Mouse (Mus musculus) megakaryocyte-erythroid progenitor cell, adult 5-6 weeks (primary cell): ENCODE measurements around the gene Cblc. TPM values are rescaled to one million over a fixed set of nuclear protein-coding genes. Genes with fewer than 3 reads are reported as not detected.
A peak's percentile ranks its signal among the peaks of the same experiment; 100 is the strongest.

ENCODE experiments used
- ATAC-seq: replicated peaks from 2 replicates; pipeline ENCODE4 v1.8.0; 2016; ENCODE audit warnings: mild to moderate bottlenecking, inconsistent platforms; ENCODE audit not compliant: severe bottlenecking, poor library complexity, low FRiP score, low TSS enrichment
- total RNA-seq, 2 experiments: library from RNA; stranded (forward) in 1 of 2; stranded (reverse) in 1 of 2; fragments of 200-1000, 215-1000 nt in 1 of 2; fragments of >200 nt in 1 of 2; fragmentation: Nextera tagmentation in 1 of 2; gene quantifications; 2 replicates each; pipeline ENCODE4 v1.2.3; 2014 to 2017

The Cblc gene
- total RNA-seq, 2 experiments from 2014 or later: not detected

DNA sequence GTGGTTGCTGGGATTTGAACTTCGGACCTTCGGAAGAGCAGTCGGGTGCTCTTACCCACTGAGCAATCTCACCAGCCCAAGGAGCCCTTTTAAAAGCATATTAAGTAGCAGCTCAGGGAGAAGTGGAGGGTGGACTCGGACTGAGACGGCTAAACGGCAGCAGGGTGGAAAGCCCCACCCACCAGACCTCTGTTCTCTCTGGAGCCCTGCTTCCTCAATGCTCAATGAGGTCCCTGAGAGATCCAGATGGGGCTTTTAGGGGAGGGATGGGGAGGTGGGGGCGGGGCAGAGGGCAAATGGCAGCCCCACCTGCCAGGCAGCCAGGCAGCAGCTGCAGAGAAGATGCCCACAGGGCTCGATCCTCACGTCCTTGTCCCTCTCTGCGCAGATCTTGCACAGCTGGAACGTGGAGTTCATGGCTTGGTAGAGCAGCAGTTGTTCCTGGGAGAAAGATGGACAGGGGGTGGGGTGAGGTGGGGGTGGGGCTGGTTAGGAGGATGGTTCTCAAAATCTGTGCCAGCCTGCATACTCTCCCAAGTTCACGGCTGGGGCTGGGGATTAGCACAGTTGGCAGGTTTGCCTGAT is 10.6 kb downstream of the Cblc start:
- no peak for ATAC-seq

DNA sequence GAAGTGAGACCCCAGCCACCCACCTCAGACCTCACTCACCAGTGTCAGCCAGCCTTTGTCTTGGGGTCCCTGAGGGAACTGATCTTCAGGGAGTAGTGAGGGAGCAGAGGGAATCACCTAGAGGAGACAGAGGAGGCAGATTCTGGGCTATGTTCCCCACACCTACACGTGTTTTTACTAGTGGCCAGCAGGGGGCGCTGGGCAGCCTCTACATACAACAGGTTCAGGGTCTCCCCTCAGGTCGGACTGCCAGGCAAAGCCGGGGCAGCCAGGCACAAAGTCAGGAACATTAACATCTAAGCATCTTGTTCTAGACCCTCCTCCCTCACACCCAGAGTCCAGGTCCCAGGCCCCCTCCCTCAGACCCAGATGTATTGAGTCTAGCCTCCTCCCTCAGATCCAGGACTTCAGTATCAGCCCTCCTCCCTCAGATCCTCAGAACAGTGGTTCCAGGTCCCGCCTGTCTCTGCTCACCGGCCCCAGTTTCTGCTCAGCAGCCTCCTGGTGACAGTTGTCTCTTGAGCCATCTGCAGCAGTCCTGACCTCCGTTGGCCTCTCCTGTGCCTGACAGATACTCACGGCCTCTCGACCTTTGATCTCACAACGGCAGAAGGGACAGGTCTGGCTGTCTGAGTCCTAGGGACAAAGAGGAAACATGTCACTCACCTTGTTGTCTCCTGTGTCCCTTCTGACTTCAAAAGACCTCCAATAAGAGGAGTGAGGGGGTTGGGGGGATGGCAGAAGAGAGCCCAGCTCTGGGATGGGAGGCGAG is 11.7 kb downstream of the Cblc start:
- ATAC-seq: 0 out of 2 replicates have a peak, but pooled peaks have one; percentile 41

DNA sequence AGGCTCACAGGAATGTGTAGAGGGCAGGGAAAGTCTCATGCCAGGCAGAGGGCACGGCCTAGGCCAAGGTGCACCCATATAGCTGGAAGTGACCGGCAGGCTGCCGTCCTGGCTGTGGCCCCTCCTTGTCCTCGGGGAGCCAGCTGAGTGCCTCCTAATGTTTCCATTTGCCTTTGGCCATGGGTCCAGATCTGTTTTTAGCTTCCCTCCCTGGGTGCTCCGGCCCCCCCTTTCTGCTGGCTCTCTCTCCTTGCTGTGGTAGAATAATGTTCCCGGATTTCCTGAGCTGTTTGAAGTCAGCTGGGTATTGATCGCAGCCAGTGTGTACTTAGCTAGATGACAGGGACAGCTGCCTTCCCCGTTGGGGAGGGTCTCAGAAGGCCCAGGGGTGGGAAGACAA is 13.0 kb downstream of the Cblc start:
- ATAC-seq: no peak

DNA sequence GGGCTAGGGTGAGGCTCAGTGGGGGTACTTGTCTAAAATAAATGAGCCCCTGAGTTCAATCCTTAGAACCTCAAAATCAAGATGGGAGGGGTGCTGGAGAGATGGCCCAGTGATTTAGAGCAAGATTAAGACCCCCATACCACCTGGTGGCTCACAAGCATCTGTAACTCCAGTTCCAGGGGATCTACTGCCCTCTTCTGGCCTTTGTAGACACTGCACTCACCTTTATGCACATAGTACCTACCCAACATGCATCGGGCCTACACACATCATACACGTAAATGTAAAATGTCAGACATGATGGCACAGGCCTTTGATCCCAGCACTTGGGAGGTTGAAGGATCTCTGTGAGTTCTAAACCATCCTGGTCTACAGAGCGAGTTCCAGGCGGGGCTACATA is 14.0 kb downstream of the Cblc start:
- 0 out of 2 replicates have a peak, but pooled peaks have one; percentile 48 for ATAC-seq

DNA sequence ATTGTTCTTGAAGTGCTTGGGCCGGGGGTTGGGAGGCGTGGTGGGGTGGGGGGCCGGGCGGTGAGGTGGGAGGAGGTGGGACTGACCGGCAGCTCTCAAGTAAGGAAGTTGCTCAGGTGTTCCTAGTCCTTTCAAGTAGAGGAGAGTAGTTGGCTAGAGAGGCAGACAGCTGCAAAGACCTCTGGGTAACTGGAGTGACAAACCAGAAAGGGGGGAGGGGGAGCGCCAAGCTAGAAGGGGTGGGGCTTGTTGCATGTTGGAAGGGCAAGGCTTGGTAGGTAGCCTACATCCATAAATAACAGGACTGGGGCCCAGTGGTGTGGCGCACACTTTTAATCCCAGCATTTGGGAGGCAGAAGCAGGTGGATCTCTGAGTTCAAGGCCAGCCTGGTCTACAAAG is 14.9 kb downstream of the Cblc start:
- no peak for ATAC-seq

DNA sequence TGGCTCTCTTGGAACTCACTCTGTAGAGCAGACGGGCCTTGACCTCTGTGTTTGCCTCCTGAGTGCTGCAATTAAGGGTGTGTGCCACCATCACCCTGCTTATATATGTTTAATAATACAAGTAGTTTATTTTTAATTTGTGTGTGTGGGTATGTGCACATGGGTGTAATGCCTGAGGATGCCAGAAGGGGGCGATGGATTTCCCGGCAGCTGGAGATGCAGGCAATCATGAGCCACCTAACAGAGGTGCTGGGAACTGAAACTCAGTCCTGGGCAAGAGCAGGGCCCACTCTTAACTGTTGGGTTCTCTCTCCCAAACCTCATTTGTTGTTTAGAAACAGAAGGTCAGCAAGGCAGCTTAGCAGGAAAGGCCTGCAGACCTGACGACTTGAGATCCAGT is 16.7 kb downstream of the Cblc start:
- no peak for ATAC-seq

DNA sequence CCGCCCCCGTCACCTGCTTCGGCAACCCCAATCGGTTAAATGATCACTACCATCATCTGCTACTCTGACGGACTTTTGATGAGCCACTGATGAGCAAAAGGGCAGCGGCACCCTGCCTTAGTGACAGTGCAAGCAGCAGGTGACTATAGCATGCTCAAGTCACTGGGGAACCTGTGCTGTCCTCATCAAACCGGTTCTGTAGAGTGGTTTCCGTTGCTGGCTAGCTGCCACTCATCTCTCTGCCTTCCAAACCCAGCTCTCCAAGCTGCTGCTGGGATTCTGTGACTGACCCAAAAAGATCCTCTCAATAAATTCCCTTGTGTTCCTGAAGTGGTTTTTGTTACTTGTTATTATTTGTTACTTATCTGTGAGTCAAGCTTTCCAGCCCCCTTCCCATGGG is 18.0 kb downstream of the Cblc start:
- ATAC-seq: no peak

DNA sequence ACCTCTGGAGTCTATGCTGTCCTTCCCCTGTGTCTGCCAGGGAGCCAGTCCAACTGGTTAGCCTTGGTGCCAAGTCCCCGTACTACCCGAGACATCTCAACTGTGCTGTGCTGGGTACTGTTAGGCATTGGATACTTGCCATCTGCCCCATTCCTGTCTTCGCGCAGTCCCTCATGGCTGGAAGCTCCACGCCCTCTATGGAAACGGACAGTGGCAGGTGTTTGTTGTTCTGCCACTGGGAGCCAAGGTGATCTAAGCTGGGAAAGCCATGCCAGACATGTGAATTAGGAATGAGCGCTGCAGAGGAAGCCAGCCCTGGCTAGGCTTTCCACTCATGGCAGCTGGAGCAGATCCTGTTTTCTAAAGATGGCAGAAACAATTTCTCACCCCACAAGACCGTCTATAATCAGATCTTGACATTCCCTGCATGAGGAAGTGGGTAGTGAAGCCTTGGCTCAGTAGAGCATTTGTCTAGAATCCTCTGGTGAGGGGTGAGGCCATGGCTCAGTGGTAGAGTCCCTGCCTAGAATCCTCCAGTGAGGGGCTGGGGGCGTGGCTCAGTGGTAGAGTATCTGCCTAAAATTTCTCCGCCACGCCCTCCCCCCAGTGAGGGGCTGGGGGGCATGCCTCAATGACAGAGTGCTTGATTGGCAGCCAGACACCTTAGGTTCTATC is 19.4 kb downstream of the Cblc start:
- no peak for ATAC-seq

DNA sequence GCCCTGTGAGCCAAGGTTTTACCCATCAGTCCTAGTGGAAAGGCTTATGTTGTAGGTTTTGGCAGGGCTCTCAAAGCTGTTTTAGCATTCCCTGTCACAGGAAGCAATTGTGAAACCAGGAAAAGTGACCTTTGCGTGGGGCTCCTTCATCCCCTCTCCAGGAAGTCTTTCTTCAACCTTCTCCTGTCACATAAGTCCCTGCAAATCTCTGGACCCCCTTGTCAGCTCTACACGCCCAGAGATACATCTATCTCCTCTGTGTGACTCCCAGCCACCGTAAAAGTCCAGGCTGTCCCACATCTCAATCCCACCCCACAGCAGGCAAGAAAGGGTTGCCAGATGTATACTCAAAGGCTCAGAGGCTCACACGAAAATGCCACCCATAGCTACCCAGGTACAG is 24.9 kb downstream of the Cblc start:
- no peak for ATAC-seq

DNA sequence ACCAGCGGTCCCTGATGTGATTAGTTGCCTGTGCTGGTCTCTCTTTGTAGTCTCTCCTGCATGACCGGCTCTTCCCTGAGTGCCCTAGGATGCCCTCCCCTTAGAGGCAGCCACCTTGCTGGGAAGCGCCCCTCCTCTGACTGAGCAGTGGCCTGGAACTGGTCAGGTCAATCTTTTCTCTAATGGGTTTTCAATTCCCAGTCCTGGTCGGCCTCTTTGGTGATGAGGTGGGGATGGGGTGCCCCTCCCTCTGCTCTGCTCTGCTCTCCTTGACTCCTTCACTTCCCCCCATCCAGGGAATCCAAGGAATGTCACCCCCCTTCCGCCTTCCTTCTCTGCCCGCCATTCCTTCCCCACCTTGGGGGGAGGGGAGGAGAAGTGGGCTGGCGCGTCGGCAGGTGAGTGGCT is 25.6 kb downstream of the Cblc start, which contains the start of gene Bcam:
Gene Bcam, minus strand, starts transcription at position 33 of the 408 bp plus-strand sequence.
- no peak for ATAC-seq

DNA sequence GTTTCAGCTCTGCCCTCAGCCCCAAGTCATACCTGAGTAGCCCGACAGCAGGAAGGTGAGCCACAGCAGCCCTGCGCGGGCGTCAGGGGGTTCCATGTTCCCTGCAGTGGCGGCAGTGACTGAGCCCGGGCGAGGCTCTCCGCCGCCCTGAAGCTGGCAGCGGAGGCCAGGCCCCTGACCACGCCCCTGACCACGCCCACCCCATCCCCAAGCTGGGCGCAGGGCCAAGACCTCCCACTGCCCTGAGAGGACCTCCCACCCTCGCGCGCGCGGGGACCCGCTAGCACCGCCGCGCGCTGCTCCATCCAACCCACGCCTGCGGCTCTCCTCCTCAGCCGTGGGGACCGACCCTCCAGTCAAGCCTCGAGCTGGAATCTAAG is 26.2 kb downstream of the Cblc start:
- ATAC-seq: peak; percentile 55

DNA sequence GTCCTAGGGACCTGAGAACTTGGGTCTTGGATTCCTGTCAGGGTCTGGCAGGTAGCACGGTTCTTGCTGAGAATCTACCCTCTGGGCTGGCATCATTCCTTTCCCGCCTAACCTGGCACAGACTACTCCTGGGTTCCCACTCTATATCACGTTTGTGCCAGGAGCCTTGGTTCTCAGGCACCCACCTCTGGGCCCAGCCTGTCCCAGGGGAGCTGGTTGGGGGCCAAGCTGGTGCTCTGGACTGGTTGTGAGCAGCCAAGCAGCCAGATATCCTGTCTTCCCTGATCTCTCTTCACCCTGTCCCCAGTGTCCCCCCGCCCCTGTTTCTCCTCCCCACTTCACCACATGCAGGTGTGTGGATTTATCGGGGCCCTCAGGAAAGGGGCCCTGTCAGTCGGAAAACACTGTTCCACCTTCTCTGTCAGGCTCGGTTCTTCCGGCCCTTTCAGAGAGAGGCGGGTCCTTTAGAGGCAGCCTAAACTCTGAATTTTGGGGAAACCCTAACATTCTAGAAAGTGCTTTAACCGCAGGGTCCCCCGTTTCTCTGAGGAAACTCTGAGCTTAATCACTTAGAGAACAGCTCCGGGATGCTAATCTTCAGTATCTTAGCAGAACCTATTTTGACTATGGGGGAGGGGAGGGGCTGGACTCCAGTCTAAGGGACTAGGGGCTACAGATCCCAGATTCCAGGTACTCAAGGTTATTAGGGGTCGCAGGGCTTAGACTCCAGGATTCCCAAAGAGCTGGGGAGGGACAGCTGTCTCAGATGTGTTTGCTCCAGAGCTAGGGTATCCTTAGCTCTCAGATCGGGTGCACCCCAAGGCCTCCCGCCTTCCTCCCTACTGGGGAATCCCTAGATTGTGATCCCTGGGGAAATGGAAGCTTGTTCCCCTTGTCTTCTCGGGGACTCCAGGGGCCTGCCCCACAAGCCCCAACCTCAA is 26.9 kb downstream of the Cblc start:
- no peak for ATAC-seq

DNA sequence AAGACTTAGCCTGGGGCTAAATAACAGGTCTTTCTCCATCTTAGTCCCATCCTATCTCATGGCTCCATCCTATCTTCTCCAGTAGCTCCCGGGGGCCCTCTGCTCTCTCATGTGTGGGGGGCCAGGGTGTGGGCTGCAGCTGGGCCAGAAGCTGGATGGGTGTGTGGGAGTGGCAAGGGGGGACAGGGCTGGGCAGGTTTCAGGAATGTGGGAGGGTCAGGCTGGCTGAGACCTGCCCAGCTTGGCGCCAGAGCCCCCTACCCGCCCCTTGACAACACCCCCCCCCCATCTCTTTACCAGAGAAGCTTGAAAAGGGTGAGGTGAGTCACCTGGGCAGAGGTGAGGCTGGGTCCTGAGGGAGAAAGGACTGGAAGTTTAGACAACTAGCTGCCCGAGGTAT is 27.6 kb downstream of the Cblc start:
- no peak for ATAC-seq

DNA sequence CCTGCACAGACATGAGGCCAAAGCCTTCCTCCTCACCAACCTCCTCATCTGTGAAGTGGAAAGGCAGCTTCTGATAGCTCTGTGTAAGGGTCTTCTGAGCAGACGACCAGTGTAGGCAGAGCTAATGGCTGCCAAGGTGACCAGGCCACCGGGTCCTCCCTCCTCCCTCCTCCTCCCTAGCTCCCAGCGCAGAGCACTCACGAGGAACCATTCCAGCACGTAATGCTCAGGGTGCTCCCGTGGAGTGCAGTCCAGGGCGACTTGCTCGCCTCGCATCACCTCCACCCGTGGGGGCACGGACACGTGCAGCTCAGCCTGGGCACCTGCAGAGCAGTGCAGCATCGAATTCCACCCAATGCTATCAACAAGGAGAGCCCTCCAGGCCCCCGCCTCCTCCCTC is 28.4 kb downstream of the Cblc start:
- ATAC-seq: no peak

DNA sequence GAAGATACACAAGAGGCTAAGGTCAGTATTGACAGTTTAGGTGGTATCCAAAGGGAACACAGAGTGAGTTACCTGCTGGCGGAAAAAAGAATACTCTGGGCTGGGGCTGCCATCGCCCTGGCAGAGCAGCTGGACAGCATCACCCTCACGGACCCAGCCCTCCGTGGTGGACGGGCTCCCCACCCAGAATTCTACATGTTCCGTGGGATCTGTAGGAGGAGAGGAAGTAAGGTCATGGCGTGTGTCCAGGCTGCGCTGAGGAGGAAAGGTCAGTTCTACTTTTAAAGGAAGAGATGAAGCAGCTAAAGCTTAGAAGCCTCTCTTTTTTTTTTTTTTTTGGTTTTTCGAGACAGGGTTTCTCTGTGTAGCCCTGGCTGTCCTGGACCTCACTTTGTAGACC is 32.0 kb downstream of the Cblc start:
- no peak for ATAC-seq

DNA sequence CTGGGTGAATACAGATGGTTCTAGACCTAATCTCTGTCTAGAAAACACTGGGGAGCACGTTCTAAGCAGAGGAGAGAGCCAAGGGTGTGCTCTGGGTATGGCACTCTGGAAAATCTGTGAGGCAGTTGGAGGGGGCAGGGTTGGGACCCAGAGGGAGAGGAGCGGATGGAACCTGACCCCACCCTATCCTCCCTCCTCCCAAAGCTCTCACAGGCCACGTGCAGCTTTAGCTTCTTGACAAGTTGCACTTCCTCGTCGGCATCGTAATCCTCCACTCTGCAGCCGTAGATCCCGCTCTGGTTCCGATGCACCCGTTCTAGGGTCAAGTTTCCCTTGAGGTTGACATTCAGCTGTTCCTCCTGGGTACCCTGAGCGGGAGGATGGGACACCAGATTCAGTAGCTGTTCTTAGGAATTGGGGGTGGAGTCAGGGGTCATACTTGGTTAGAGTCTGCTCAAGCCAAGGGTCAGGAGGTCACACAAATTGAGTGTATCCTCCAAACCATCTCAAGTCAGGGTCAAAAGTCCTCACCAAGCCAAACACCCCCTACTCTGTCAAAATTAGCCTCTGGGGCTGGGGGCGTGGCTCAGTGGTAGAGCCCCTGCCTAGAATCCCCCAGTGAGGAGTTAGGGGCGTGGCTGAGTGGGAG is 32.7 kb downstream of the Cblc start:
- no peak for ATAC-seq

DNA sequence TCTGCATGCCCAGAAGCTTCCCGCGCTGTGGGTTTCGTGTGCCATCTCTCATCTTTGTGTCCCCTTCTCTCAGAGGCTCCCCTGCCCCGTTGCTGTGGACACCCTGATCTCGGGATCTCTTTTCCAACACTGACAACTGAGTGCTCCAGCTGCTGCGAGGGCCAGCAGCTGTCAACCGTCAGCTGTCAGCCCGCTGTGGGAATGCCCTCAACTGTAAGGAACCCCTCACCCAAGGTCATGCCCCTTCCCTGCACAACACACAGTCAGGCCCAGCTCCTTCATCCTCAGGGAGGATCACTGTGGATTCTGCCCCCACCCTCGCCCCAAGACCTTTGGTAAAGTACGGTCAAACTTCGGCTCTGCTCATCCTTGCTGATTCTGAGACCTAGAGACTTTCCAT is 34.3 kb downstream of the Cblc start:
- ATAC-seq: no peak

DNA sequence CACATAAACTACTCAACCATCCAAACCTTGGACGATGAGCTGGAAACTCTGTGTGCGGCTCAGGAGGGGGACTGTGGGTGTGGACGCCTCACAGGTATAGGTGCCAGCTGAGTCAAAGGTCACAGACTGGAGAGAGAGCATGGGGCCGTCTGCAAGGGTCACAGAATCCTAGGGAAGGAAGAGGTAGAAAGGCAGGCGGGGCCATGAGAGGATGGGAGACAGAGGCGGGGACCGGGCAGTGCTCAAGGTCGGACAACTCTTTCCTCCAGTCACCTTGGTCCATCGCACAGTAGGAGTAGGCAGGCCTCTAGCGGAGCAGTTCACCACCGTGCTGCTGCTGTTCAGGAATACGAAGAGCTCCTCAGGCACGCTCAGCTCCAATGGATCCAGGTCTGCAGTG is 36.6 kb downstream of the Cblc start:
- ATAC-seq: no peak

DNA sequence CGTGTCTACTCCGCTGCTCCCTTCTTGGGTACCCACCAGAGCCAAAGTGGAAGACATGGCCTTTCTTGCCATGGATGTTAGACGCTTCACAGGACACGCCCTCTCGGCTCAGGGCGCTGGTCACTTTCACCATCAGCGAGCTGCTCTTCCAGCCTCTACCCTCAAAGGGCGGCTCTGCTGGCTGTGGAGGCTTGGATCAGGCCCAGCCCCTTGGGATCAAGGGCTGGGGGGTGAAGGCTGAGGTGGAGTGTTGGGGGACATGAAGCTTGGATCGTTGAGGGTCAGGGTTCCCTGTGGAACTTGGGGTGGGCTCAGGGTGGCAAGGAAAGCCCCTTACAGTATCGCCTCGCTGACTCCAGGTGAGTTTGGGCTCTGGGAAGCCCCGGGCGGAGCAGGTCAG is 38.0 kb downstream of the Cblc start:
- ATAC-seq: no peak
